Mouse (Mus musculus) erythroblast, embryonic 14.5 days (primary cell): Measurements from ENCODE around the gene Macrod1. TPM values are rescaled to one million over a fixed set of nuclear protein-coding genes. Genes with fewer than 3 reads are reported as not detected.
A peak's percentile ranks its signal among the peaks of the same experiment; 100 is the strongest.

ENCODE experiments used
- H3K27me3 ChIP-seq: 2 replicates; pipeline ENCODE4 v1.6.1; 2012; ENCODE audit warnings: inconsistent platforms; ENCODE audit not compliant: control insufficient read depth
- H3K36me3 ChIP-seq: 2 replicates; pipeline ENCODE4 v1.6.1; 2012; ENCODE audit warnings: mild to moderate bottlenecking, inconsistent platforms; ENCODE audit not compliant: control insufficient read depth
- H3K4me1 ChIP-seq: 2 replicates; pipeline ENCODE4 v1.6.1; 2012; ENCODE audit warnings: inconsistent platforms; ENCODE audit not compliant: control insufficient read depth
- H3K4me3 ChIP-seq: replicated peaks from 2 replicates; pipeline ENCODE3; 2012; ENCODE audit warnings: moderate library complexity, mild to moderate bottlenecking, inconsistent platforms
- H3K9me3 ChIP-seq: 2 replicates; pipeline ENCODE4 v1.6.1; 2012; ENCODE audit warnings: low read length, inconsistent platforms, mixed read lengths; ENCODE audit not compliant: control insufficient read depth
- GATA1 ChIP-seq: IDR thresholded peaks from 2 replicates; pipeline ENCODE4 v1.6.1; 2012; ENCODE audit warnings: low read length, inconsistent platforms, mixed read lengths
- TAL1 ChIP-seq: IDR thresholded peaks from 3 replicates; pipeline ENCODE4 v1.6.1; 2012; ENCODE audit warnings: low read length, inconsistent platforms, mixed read lengths
- polyA plus RNA-seq: library from polyadenylated mRNA; stranded (reverse); fragments of >175 nt; gene quantifications from 2 replicates; pipeline ENCODE4 v1.2.3, GENCODE M21; 2012

Macrod1 gene
- polyA plus RNA-seq, 1 experiment: 2.0 TPM

GRCm38 (mm10) chr19:7108114-7108905, 51.7 kb downstream of the Macrod1 start:
- Histone ChIP-seq H3K4me3 (no peak overlapping the region), H3K4me1 (peaks cover 15% of the 10 kb centered on the region), H3K36me3 (no peaks in the 10 kb centered on the region), H3K9me3 (no peaks in the 10 kb centered on the region), H3K27me3 (no peaks in the 10 kb centered on the region)
- TF ChIP-seq TAL1: no peak

- TF ChIP-seq GATA1 (no peak), TAL1 (no peak)
- Histone ChIP-seq H3K36me3 (no peaks in the 10 kb centered on the region), H3K4me1 (peaks cover 17% of the 10 kb centered on the region), H3K9me3 (no peaks in the 10 kb centered on the region), H3K4me3 (no peak overlapping the region), H3K27me3 (no peaks in the 10 kb centered on the region)
Observed at GRCm38 (mm10) chr19:7110097-7110496, 53.5 kb downstream of the Macrod1 start.

GRCm38 (mm10) chr19:7110875-7111274, 54.3 kb downstream of the Macrod1 start:
- Histone ChIP-seq H3K27me3 (no peaks in the 10 kb centered on the region), H3K9me3 (no peaks in the 10 kb centered on the region), H3K4me1 (peaks cover 25% of the 10 kb centered on the region)

GRCm38 (mm10) chr19:7111309-7111708, 54.7 kb downstream of the Macrod1 start:
- TF ChIP-seq TAL1 (no peak), GATA1 (no peak)
- Histone ChIP-seq H3K9me3 (no peaks in the 10 kb centered on the region), H3K4me1 (peaks cover 29% of the 10 kb centered on the region), H3K27me3 (no peaks in the 10 kb centered on the region), H3K4me3 (no peak overlapping the region), H3K36me3 (no peaks in the 10 kb centered on the region; the same call in 1 of the 2 replicates)

More at GRCm38 (mm10) chr19:7110875-7111274, 54.3 kb downstream of the Macrod1 start:
- no peak overlapping the region for H3K4me3 ChIP-seq
- no peaks in the 10 kb centered on the region for H3K36me3 ChIP-seq
- no peak for TF ChIP-seq GATA1
- TF ChIP-seq TAL1: no peak

- TF ChIP-seq TAL1 (no peak), GATA1 (no peak)
- Histone ChIP-seq H3K27me3 (no peaks in the 10 kb centered on the region), H3K36me3 (no peaks in the 10 kb centered on the region; the same call in 1 of the 2 replicates), H3K4me1 (peaks cover 33% of the 10 kb centered on the region), H3K9me3 (no peaks in the 10 kb centered on the region), H3K4me3 (no peak overlapping the region)
Observed at GRCm38 (mm10) chr19:7111710-7112109, 55.1 kb downstream of the Macrod1 start.

GRCm38 (mm10) chr19:7112628-7113027, 56.0 kb downstream of the Macrod1 start:
- no peak for TF ChIP-seq GATA1
- TF ChIP-seq TAL1: no peak
- Histone ChIP-seq H3K27me3 (no peaks in the 10 kb centered on the region), H3K36me3 (no peaks in the 10 kb centered on the region; the same call in 1 of the 2 replicates), H3K4me1 (peaks cover 42% of the 10 kb centered on the region), H3K9me3 (no peaks in the 10 kb centered on the region), H3K4me3 (no peak overlapping the region)

- Histone ChIP-seq H3K36me3 (no peaks in the 10 kb centered on the region; the same call in 1 of the 2 replicates), H3K4me3 (no peak overlapping the region), H3K27me3 (no peaks in the 10 kb centered on the region), H3K4me1 (peaks cover 52% of the 10 kb centered on the region), H3K9me3 (no peaks in the 10 kb centered on the region)
- TF ChIP-seq GATA1 (no peak), TAL1 (no peak)
Observed at GRCm38 (mm10) chr19:7113574-7113973, 57.0 kb downstream of the Macrod1 start.

- H3K36me3 ChIP-seq: no peaks in the 10 kb centered on the region; the same call in 1 of the 2 replicates
- H3K4me1 ChIP-seq: peaks cover 73% of the 10 kb centered on the region
- TF ChIP-seq TAL1: no peak
- TF ChIP-seq GATA1: no peak
- H3K4me3 ChIP-seq: no peak overlapping the region
- no peaks in the 10 kb centered on the region for H3K9me3 ChIP-seq
- no peaks in the 10 kb centered on the region for H3K27me3 ChIP-seq
Observed at GRCm38 (mm10) chr19:7116038-7116731, 59.6 kb downstream of the Macrod1 start.

GRCm38 (mm10) chr19:7117141-7117540, 60.5 kb downstream of the Macrod1 start:
- Histone ChIP-seq H3K4me3 (peak overlapping the region; percentile 49), H3K36me3 (no peaks in the 10 kb centered on the region; the same call in 1 of the 2 replicates), H3K9me3 (no peaks in the 10 kb centered on the region), H3K4me1 (peaks cover 80% of the 10 kb centered on the region), H3K27me3 (no peaks in the 10 kb centered on the region)
- TF ChIP-seq TAL1 (no peak), GATA1 (no peak)
